In genomic region chr8:106150653-106151000, GRCm38 (mm10) we compare ENCODE assay signal across 9 mouse cellular contexts. TPM values are rescaled to one million over a fixed set of nuclear protein-coding genes. Genes with fewer than 3 reads are reported as not detected.
DNase-seq lines count a peak whose midpoint lies in the region; ATAC-seq and TF ChIP-seq lines count a peak whose summit lies in the region.
"Had no signal": no experiment of that assay in that cellular context is flagged by ENCODE, and none has a peak within 500 bp of the region (broad histone marks: within the 10 kb centered on the region; RNA-seq: fewer than 3 reads in every experiment).

No protein-coding gene starts in this region.

- intact Hi-C loops in heart, postnatal 14 days (cut with DNase I), result no loop called here
- intact Hi-C loops in left cerebral cortex, postnatal 25 days (cut with DNase I), result no loop called here

- peaks cover 16% of the 10 kb centered on the region for H3K36me3 ChIP-seq in heart, embryonic 13.5 days
- H3K36me3 ChIP-seq in ES-E14 (ENCODE audit: control insufficient read depth, insufficient read depth, low read length, poor library complexity, severe bottlenecking), result peaks cover 2% of the 10 kb centered on the region; the same call in 1 of the 2 replicates
- H3K36me3 ChIP-seq in hindbrain, embryonic 11.5 days (ENCODE audit: control insufficient read depth, insufficient read depth, low read length), result no peaks in the 10 kb centered on the region

- H3K4me1 ChIP-seq in heart, embryonic 13.5 days, result peaks cover 25% of the 10 kb centered on the region
- H3K4me1 ChIP-seq in ES-E14 (ENCODE audit: control insufficient read depth in 2 of 2, insufficient read depth in 2 of 2, low read length in 2 of 2, poor library complexity in 1 of 2), result peaks cover 0 to 3% of the 10 kb centered on the region in 2 experiments; a peak in 1 of 4 replicates
- no peaks in the 10 kb centered on the region for H3K4me1 ChIP-seq in hindbrain, embryonic 11.5 days (replicated peaks; ENCODE audit: control insufficient read depth, insufficient read depth, low read length)

- ATAC-seq in heart, embryonic 13.5 days (ENCODE audit: extremely low read depth, insufficient number of reproducible peaks, low FRiP score, low TSS enrichment), result no peak
- no peak for ATAC-seq in hindbrain, embryonic 11.5 days (ENCODE audit: low FRiP score)
- ATAC-seq in megakaryocyte progenitor cell, adult 5-6 weeks (replicated peaks; ENCODE audit: poor library complexity), result 0 out of 2 replicates have a peak, but pooled peaks have one; percentile 4

- H3K27me3 ChIP-seq in heart, embryonic 13.5 days (replicated peaks), result no peaks in the 10 kb centered on the region
- no peaks in the 10 kb centered on the region for H3K27me3 ChIP-seq in hindbrain, embryonic 11.5 days (ENCODE audit: control insufficient read depth, insufficient read depth, low read length)

- H3K4me3 ChIP-seq in heart, embryonic 13.5 days, result peak overlapping the region; percentile 68
- H3K4me3 ChIP-seq in ES-E14 (ENCODE audit: insufficient read depth in 1 of 2, low read depth in 1 of 2, low read length in 2 of 2, poor library complexity in 1 of 2, severe bottlenecking in 1 of 2), result peak overlapping the region; percentile 70 to 75
- H3K4me3 ChIP-seq in hindbrain, embryonic 11.5 days (ENCODE audit: low read depth, low read length), result peak overlapping the region; percentile 54

- H3K4me2 ChIP-seq in heart, embryonic 13.5 days, result peak overlapping the region; percentile 86
- peak overlapping the region; percentile 55 for H3K4me2 ChIP-seq in hindbrain, embryonic 11.5 days (replicated peaks; ENCODE audit: low read depth, low read length)

- no peak overlapping the region for H3K27ac ChIP-seq in heart, embryonic 13.5 days (replicated peaks)
- H3K27ac ChIP-seq in ES-E14 (ENCODE audit: insufficient read depth, low read depth, low read length, poor library complexity, severe bottlenecking), result no peak overlapping the region
- no peak overlapping the region for H3K27ac ChIP-seq in hindbrain, embryonic 11.5 days (ENCODE audit: low read depth, low read length)

- WGBS in heart, embryonic 13.5 days, result 17% methylated on average over 8 of the region's 8 CpGs
- WGBS in hindbrain, embryonic 11.5 days, result 22% methylated on average over 8 of the region's 8 CpGs

- in situ Hi-C loops in ES-E14 (cut with MboI; ENCODE audit: low sequenced_read_pairs in 2 of 2, unreplicated experiment in 2 of 2), result no loop called here

- DNase-seq in heart, postnatal 14 days, result no peak
- no peak for DNase-seq in ES-E14 (ENCODE audit: low read depth, low spot score)
- DNase-seq in hindbrain, embryonic 11.5 days (ENCODE audit: low spot score), result no peak
- no peak for DNase-seq in cerebellum, postnatal 36 days
- DNase-seq in left cerebral cortex, postnatal 25 days (ENCODE audit: low spot score in 2 of 2), result no peak
- DNase-seq in kidney, adult 9 months, result no peak

- H3K9ac ChIP-seq in heart, embryonic 13.5 days, result peak overlapping the region; percentile 80
- peak overlapping the region; percentile 68 for H3K9ac ChIP-seq in ES-E14 (ENCODE audit: insufficient read depth, low read depth, low read length, poor library complexity, severe bottlenecking)
- peak overlapping the region; percentile 55 for H3K9ac ChIP-seq in hindbrain, embryonic 11.5 days (ENCODE audit: low read depth, low read length)

- H3K9me3 ChIP-seq in heart, embryonic 13.5 days, result no peaks in the 10 kb centered on the region
- no peaks in the 10 kb centered on the region for H3K9me3 ChIP-seq in ES-E14 (ENCODE audit: control insufficient read depth, insufficient read depth, low read depth, low read length)
- no peaks in the 10 kb centered on the region for H3K9me3 ChIP-seq in hindbrain, embryonic 11.5 days (ENCODE audit: control insufficient read depth, low read length)

TF ChIP-seq in ES-E14, 5 proteins besides CTCF, POLR2A, EP300 and RAD21:
- TF ChIP-seq HCFC1 (IDR thresholded peaks at IDR 0.05; ENCODE audit: borderline replicate concordance, insufficient read depth, low read length) (no peak), CHD2 (IDR thresholded peaks at IDR 0.05; ENCODE audit: low read depth, low read length) (no peak), ZNF384 (IDR thresholded peaks at IDR 0.05; ENCODE audit: low read depth, low read length) (no peak), MAFK (IDR thresholded peaks at IDR 0.05; ENCODE audit: insufficient read depth, low read depth, low read length) (no peak), ZC3H11A (IDR thresholded peaks at IDR 0.05; ENCODE audit: borderline replicate concordance, low read depth, low read length) (no peak)

RNA-seq across cellular contexts. Expression of gene Pla2g15, which starts 0.4 kb away (rescaled TPM):
- 8.4 and 9.5 TPM in 2 replicates for polyA plus RNA-seq in heart, embryonic 13.5 days (2015; fragmentation: Nextera tagmentation; extraction: Ambion mirVana)
- 1 to 10 TPM; 5.5 to 8.1 TPM for total RNA-seq in heart, postnatal 14 days (2021)
- total RNA-seq in ES-E14 (2012; rRNA removed), result 26.0 and 38.8 TPM in 2 replicates
- 4.4 and 5.2 TPM in 2 replicates for polyA plus RNA-seq in hindbrain, embryonic 11.5 days (2014; fragmentation: Nextera tagmentation; extraction: Ambion mirVana)
- 18.6 and 20.1 TPM in 2 replicates for total RNA-seq in megakaryocyte progenitor cell, adult 5-6 weeks (2015)
- total RNA-seq in megakaryocyte progenitor cell, adult 5-6 weeks (2017), result 16.0 and 18.8 TPM in 2 replicates
- 10 to 100 TPM; 25.4 to 27.5 TPM for total RNA-seq in left cerebral cortex, postnatal 25 days (2021)

RNA-seq across cellular contexts. Expression of gene Esrp2, which starts 13.9 kb away (rescaled TPM):
- 1.7 and 2.4 TPM in 2 replicates for polyA plus RNA-seq in heart, embryonic 13.5 days (2015; fragmentation: Nextera tagmentation; extraction: Ambion mirVana)
- 1 to 10 TPM in 1 of 2 experiments, under 1 TPM in 1; 0.45 to 1.0 TPM for total RNA-seq in heart, postnatal 14 days (2021)
- 12.5 and 20.1 TPM in 2 replicates for total RNA-seq in ES-E14 (2012; rRNA removed)
- polyA plus RNA-seq in hindbrain, embryonic 11.5 days (2014; fragmentation: Nextera tagmentation; extraction: Ambion mirVana), result 1.5 and 2.1 TPM in 2 replicates
- not detected in 2 replicates for total RNA-seq in megakaryocyte progenitor cell, adult 5-6 weeks (2015)
- total RNA-seq in megakaryocyte progenitor cell, adult 5-6 weeks (2017), result not detected in 2 replicates
- not detected for total RNA-seq in left cerebral cortex, postnatal 25 days (2021)
- total RNA-seq: neutrophil, adult 5-6 weeks had no signal

RNA-seq across cellular contexts. Expression of gene Slc7a6, which starts 18.0 kb away (rescaled TPM):
- 31.9 and 37.6 TPM in 2 replicates for polyA plus RNA-seq in heart, embryonic 13.5 days (2015; fragmentation: Nextera tagmentation; extraction: Ambion mirVana)
- 10 to 100 TPM; 12.2 to 13.8 TPM for total RNA-seq in heart, postnatal 14 days (2021)
- total RNA-seq in ES-E14 (2012; rRNA removed), result 44.2 and 46.2 TPM in 2 replicates
- polyA plus RNA-seq in hindbrain, embryonic 11.5 days (2014; fragmentation: Nextera tagmentation; extraction: Ambion mirVana), result 84.4 and 88.9 TPM in 2 replicates
- total RNA-seq in megakaryocyte progenitor cell, adult 5-6 weeks (2015), result 25.3 and 32.8 TPM in 2 replicates
- 20.8 and 27.6 TPM in 2 replicates for total RNA-seq in megakaryocyte progenitor cell, adult 5-6 weeks (2017)
- 10 to 100 TPM; 27.6 to 32.4 TPM for total RNA-seq in left cerebral cortex, postnatal 25 days (2021)
